Mouse (Mus musculus): ENCODE measurements around the gene Wfdc15b.

Wfdc15b gene

GRCm38 (mm10) chr2:164177831-164178230 is 43.6 kb downstream of the Wfdc15b start:
- no peak for DNase-seq

GRCm38 (mm10) chr2:164175850-164176249 is 45.6 kb downstream of the Wfdc15b start:
- no peak for DNase-seq

GRCm38 (mm10) chr2:164174649-164175395 is 46.6 kb downstream of the Wfdc15b start:
- no peak for DNase-seq

- no peak for DNase-seq
Measured at GRCm38 (mm10) chr2:164173394-164173793, 48.1 kb downstream of the Wfdc15b start.

- DNase-seq = no peak
Measured at GRCm38 (mm10) chr2:164170902-164171301, 50.6 kb downstream of the Wfdc15b start, which contains the start of gene Kcns1. Kcns1 (minus strand) TSS chr2:164171113.

GRCm38 (mm10) chr2:164170326-164170725 is 51.1 kb downstream of the Wfdc15b start:
- DNase-seq = no peak

GRCm38 (mm10) chr2:164168571-164168946 is 52.9 kb downstream of the Wfdc15b start:
- peak; percentile 63 for DNase-seq

- DNase-seq = no peak
Measured at GRCm38 (mm10) chr2:164167752-164168570, 53.5 kb downstream of the Wfdc15b start.

- no peak for DNase-seq
Measured at GRCm38 (mm10) chr2:164164941-164165340, 56.5 kb downstream of the Wfdc15b start.

All from right cerebral cortex, postnatal 4 days (tissue).